Mouse (Mus musculus) gastrocnemius, adult 8-10 months (tissue): ENCODE results near the gene Slc25a38. TPM values are rescaled to one million over a fixed set of nuclear protein-coding genes. Genes with fewer than 3 reads are reported as not detected.

Source experiments
- DNase-seq, 2 experiments: peaks; one replicate each; pipeline ENCODE4 v3.0.0; 2022; ENCODE audit warnings: low spot score in 2 of 2
- total RNA-seq, 4 experiments: library from RNA; stranded (reverse); gene quantifications; 2 replicates each; pipeline ENCODE4 v1.2.4; 2022

Slc25a38 gene
- total RNA-seq = 10 to 100 TPM in 2 of 4 experiments, 1 to 10 TPM in 2; 8.7 to 13.2 (median 9.8) TPM

DNA sequence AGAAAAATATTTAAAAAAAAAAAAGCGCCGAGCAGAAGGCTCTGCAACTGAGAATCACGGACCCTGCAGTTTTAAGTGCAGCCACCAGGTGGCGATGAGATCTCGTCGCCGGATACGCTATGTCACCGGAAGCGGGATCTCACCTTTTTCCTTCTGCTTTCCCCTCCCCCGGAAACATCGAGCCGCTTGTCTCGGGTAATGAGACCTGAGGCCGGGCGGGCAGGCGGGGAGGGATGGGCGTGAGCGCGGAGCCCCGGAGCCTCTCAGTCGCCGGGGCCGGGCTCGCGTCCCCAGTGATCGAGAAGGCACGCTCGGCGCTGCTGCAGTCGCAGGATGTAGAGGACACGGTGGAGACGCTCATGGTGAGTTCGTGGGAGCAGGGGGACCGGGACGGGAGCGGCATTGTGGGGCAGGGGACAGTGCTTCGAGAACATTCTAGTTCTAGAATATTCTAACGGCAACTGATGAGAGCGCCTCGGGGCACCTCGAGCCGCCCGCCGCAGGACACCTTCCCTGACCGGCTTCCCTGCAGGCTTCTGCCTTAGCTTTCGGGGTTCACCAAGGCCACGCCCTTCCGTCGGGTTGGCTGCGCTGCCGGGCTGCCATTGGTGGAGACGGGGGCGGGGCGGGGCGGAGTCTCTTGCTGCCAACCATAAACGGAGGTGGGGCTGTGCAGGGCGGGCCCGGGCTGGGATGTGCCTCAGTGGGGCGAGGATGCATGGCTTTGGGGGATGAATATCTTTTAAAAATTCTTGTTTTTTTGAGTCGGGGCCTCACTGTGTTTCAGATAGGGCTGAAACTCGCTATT lies at the start of gene Slc25a38:
Gene Slc25a38, plus strand, starts transcription at position 164 of the 808 bp plus-strand sequence.
- DNase-seq = peak; percentile 94

DNA sequence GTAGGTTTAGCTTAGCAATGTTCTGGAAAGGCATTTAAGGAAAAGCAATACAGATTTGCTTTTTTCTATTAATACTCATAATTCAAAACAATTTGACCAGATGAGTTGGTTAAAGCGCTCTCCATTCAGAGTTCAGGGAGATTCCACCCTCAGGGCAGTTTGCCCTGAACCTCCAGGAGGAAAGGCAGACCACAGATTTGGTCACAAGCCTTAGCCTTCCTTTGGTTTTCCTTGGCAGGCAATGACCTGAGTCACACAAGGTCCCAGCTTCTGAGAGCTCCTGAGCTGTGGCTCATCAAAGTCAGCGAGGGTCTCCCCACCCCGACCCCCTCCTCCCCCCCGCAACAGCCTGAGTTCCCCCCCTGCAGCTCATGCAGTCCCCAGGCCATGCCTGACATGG lies 45.9 kb upstream of the Slc25a38 start:
- no peak for DNase-seq

DNA sequence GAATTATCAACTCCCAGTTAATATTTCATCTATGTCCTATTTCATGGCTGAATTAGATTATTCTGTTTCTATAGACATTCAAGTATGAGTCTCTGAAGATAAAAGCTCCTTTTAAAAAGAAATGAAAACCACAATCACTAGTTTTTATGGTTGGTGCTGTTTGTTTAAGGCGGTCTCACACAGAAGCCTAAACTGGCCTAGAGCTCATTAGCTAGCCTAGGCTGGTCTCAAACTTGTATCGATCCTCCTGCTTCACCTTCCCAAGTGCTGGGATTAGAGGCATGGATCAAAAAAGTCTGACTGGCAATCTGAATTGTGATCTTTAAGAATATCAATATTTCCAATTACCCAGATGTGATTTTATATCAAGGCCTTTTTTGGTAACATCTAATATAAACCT lies 42.6 kb upstream of the Slc25a38 start:
- DNase-seq = no peak

DNA sequence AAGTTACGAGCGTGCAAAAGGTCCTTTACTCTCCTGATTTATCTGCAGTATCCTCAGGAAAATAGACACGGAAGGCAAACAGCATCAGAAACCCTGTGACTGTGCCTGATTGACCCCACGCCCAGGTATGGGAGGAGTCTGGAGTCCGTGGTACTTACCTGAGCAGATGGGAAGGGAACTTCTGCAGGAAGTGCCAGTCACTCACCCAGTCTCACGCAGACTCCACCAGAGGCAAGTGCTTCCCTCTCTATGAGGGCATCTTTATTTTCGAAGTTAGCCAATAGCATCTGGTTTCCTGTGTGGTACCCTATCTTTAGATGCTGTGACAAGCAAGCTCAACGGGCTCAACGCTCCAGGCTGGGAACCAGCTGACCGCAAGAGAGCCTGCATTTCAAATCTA lies 42.1 kb upstream of the Slc25a38 start:
- no peak for DNase-seq

DNA sequence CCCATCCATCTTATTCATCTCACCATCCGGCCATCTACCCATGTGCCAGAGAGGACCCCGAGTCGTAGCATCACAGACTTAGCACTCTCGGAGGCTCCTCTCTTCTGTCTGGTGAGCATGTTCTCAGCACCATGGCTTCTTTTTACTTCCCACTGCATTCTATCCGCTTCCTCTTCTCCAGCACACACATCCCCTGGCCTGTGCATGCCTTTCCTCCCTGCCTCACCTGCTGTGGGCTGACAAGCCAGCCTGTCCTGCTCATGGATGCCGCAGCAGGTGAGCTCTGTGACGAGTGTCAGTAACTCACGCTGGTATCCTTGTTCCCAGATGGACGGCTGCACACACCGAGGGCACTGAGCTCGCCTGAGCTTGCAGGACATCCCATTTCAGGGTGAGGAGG lies 40.4 kb upstream of the Slc25a38 start, which contains the start of gene Cx3cr1:
Gene Cx3cr1, minus strand, starts transcription at position 101 of the 400 bp plus-strand sequence.
- DNase-seq = no peak

DNA sequence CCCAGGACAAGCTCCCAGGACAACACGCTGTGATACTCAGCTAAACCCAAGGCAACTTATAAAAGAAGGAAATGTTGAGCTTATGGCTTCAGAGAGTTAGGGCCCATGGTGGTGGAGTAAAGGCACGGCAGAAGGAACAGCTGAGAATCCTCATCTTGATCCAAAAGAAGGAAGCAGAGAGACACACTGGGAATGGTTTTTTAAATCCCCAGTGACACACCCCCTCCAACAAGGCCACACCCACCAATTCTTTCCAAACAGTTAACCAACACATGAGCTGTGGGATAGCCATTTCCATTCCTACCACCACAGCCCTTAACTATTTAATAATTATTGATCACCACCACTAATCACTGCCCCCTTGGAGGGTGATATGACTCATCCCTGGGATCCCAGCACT lies 38.9 kb upstream of the Slc25a38 start:
- no peak for DNase-seq

DNA sequence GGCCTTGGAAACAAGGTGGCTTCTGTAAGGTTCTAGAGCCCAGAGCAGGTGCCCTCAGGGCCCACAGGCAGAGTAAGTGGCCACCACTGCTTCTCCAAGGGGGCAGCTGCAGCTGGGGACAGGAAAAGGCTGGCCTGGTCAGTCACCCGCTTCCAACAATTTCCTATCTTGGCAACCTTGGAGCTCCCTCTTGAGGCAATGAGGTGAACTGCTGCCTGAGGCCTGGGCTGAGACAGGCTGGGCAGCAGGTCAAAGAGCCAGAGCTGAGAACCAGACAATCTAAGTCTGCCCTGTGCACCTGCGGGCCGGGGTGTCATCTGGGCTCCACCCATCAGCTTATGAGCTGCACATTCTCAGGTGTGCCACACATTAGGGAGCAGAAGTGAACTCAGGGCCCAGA lies 37.0 kb upstream of the Slc25a38 start:
- peak; percentile 73 to 76 for DNase-seq

DNA sequence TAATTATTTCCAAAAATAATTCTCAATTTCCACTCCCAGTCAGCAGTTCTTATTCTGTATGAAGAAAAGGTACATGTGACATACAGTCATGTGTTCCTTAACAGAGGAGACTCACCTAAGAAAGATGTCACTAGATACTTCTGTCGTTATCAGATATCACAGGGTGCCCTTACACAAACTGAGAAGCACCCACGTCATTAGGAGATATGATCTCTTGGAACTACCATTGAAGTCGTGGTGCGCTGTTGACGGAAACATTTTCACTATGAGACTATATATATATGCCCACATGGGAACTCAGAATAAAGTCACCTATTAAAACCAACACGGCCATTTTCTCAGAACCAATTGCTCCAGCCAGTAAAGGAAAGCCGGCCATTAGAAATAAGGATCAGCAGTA lies 35.7 kb upstream of the Slc25a38 start:
- DNase-seq = no peak

DNA sequence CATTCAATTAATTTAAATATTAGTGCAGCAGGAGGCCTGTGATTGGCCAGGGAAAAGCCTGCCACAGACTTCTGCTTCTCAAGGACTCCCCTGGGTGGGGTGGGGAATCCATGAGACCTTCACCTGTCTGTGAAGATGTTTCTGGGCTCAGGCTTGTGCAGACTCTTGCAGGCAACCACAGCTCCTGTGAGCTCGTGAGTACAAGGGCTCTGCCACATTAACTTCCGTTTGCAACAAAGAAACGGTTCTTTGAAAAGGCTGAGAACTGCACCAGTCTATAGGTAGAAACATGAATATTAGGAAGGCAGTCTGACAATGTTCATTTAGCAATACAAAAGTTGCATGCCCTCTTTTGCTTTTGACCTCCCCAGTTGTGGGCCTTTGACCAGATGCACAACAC lies 31.9 kb upstream of the Slc25a38 start:
- DNase-seq = no peak

DNA sequence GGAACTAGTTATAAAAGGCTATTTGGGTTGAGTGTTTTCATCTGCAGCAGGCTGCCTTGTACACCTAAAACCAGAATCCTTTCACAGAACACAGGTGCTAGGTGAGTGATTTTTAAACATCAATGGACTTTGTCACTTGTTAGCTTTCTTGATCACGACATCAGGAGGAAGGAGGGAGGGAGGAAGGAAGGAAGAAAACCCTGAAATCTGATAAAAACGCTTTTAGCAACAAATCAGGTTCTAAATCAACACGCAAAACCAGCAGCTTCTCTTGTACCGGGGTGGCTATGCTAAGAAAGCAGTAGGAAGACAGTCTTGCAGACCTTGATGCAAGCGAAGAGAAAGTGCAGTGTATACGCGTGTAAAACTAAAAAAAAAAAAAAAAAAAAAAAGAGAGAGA lies 30.3 kb upstream of the Slc25a38 start:
- DNase-seq = no peak

DNA sequence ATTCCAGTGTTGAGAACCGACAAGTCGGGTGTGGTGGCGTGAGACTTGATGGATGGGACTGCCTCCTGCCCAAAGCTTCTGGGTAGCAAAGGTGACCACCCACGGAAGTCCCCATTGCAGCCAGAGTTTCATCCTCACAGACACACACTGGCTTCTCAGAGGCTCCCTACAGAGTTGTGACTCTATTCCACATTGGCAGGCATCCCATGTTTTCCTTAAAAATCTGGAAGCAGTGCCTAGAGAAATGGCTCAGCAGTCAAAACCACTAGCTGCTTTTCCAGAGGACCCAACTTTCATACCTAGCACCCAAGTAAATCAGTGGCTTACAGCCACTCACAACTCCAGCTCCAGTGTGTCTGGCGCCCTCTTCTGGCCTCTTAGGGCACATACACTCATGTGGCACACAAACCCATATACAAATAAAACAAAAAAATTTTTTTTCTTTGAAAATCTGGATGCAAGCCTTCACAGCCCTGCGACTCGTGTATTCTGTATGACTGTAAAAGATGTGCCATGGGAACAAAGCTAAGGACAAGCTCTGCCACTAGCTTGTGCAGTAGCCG lies 29.5 kb upstream of the Slc25a38 start:
- no peak for DNase-seq

DNA sequence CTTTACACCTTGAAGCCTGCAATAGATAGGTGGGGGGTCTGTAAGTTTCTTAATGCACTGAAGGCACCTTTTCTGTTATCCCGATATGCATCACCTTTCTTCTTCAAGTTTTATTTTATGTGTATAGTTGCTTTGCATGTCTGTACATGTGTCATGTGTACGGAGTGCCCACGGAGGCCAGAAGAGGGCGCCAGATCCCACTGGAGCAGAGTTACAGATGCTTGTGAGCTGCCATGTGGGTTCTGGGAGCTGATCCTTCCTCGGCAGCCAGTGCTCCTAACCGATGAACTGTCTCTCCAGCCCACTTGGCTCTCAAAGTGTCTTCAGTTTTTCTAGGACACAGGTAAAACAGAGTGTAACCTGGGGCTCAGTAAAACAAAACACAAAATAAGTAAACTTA lies 28.9 kb upstream of the Slc25a38 start:
- no peak for DNase-seq

DNA sequence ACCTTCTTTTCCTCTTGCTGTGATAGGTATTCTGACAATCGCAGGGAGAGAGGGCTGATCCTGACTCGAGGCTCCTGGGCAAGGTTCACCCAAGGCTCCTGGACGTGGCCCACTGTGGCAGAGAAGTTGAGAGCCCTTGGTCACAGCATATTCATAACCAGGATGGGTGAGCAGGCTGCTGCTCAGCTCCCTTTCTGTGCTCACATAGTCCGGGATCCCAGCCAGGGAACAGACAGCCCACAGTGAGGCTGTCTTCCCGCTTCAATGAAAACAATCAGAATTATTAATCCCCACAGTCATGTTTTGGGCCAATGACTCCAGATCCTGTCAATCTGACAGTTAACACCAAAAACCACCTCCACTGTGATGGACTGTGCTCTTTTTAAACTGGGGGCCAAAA lies 28.2 kb upstream of the Slc25a38 start:
- DNase-seq = no peak

DNA sequence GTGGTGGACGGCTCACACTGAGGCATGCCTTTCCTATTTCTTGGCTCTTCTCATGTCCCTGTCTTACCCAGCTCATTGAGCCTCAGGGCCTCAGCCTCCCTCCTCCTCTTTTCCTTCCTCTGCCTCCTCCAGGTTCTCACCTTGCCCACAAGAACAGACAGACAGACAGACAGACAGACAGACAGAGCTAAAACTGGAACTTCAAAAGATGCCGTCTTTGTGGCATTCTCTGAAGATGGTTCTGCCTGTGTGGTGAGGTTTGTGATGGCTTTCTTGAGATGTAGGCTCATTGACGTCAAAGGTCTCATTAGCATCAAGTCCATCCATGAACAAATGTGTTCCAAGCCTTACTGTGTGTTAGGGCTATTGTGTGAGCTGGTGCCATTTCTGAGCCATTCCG lies 27.5 kb upstream of the Slc25a38 start:
- DNase-seq = no peak

DNA sequence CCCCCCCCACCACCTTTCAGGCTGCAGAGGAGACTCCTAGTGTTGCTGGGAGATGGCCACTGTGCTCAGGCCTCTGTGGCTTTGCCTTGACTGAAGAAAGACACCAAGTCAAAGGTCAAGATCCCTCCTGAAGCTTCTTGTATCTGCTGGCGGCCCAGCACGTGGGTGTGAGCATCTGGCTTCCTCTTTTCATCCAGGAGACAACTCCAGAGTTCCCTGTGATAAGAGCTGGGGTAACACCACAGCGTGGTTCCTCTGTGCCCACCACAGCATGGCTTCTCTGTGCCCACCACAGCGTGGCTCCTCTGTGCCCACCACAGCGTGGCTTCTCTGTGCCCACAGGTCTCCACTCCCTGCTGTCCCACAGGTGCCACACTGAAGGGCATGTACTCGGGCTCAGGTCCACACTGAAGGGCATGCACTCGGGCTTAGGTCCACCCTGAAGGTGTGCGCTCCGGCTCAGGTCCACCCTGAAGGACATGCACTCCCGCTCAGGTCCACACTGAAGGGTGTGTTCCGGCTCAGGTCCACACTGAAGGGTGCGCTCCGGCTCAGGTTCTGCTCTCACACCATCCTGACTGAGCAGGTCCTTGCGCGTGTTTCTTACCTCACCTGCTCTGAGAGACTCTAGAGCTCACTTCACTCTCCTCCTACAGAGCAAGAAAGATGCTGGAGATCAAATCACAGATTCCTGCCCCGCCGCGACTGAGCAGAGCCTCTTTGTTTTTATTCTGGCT lies 26.8 kb upstream of the Slc25a38 start:
- no peak for DNase-seq

DNA sequence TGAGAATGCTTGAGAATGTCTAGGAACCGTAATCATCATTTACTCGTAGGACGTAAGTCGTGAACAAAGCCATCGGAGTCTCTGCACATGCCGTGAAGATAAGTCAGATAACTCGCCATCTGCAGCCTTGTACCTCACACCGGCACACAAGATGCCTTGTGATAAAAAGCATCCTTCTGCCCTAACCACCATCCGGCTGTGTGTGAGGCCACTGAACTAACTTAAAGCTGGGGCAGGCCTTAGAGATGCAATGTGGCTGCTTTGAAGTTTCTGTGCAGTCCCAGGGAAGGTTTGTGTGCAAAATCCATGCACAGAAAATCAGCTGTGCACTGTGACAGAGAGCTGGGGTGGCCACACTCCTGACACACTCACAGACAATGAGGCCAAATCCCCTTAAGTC lies 25.8 kb upstream of the Slc25a38 start:
- DNase-seq = no peak

DNA sequence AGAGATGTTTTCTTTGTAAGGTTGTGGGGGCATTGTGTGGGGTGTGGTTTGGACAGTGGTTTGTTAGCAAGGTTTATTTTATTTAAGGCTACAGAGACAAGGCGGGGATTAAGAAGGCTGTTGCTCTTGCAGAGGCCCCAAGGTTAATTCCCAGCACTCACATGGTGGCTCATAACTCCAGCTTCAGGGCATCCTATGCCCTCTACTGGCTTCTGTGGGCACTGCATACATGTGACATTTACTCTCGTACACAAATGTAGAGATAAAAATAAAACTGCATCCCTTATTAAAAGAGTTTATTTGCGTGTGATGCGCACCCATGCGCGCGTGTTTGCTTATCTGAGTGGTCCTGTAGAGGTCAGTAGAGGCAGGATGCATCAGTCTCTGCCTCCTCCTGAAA lies 21.0 kb upstream of the Slc25a38 start:
- no peak for DNase-seq

DNA sequence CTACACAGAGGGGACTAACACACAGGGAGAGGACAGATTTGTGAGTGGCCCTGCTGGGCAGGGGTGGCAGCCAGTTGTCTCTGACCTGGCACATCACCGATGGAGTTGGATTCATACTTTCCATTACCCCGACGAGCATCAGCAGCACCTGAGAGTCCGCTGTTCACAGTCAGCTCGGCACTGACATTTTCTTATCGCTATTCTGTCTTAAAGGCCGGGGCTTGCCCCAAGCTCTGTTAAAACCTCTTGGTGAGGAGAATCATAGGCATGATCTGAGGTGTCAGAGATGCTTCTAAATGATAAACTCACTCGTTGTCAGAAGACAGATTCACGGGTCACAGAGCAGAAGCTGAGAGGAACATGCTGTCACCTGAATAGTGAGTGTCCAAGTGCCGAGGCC lies 19.1 kb upstream of the Slc25a38 start:
- no peak for DNase-seq

DNA sequence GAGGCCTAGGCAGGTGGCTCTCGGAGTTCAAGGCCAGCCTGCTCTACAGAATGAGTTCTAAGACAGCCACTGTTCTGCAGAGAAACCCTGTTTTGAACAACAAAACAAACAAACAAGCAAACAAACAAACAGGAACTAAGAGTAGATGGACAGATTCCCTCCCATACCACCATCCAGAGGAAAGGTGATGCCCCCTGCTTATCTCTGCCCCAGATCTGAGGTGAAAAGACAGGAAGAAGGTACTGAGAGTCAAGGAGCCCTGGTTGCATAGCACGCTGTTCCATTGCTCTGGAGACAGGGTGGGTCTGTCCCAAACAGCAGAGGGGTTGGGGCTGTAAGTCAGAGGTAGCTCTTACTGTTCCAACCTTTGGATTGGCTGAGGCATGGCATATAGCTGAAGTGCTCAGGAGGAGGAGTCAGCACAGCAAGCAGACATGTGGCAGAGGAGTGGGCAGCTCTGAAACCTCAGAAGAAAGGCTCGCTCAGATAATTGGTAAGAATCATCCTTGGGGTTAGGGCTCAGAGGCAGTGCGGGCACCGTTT lies 18.4 kb upstream of the Slc25a38 start, which contains the start of gene Ccr8:
Gene Ccr8, plus strand, starts transcription at position 419 of the 543 bp plus-strand sequence.
- no peak for DNase-seq

DNA sequence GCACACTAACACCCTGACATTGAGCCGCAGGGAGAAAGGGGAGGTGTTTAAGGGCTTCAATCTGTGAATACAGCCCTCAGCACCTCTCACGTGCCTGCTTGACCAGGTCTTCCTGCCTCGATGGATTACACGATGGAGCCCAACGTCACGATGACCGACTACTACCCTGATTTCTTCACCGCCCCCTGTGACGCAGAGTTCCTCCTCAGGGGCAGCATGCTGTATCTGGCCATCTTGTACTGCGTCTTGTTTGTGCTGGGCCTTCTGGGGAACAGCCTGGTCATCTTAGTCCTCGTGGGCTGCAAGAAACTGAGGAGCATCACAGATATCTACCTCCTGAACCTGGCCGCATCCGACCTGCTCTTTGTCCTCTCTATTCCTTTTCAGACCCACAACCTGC lies 16.5 kb upstream of the Slc25a38 start:
- DNase-seq = no peak

DNA sequence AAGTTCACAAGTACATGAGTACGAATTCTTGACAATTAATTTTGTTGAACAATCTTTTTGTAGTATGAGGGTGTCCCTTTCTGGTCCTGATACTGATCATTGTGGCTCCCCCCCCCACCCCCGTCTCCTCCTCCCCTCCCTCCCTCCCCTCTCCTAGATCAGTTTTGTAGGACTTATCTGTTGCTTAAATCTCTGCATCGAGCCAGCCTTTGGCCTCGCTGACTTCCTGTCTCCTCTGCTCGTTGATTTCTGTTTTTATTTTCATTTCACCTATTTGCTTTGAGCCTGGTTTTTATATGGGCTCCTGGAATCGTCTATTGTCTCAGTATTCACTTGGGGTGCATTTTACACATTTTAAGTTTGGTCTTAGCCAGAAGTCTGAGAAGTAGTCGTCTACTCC lies 14.3 kb upstream of the Slc25a38 start:
- DNase-seq = no peak

DNA sequence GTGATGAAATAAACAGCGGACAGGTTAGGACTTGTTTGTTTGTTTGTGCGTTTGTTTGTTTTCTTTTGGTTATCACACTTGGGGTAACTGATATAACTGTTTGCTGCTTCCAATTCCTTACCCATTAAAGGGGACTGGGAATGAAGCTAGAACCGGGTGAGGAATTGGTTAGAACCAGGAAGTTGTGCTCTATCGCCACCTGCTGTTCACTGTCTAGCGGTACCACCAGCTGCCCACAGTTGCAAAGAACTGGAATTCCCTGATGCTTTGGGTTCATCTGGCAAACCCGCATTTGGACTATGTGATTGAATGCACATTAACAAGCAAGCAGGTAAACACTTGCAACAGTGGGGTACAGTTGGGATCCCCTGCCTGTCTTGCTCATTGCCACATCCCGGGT lies 11.5 kb upstream of the Slc25a38 start:
- peak in 1 of 2 experiments; percentile 22 for DNase-seq
